Comparison of ENCODE assay signal across 33 mouse cellular contexts in the genomic region with DNA sequence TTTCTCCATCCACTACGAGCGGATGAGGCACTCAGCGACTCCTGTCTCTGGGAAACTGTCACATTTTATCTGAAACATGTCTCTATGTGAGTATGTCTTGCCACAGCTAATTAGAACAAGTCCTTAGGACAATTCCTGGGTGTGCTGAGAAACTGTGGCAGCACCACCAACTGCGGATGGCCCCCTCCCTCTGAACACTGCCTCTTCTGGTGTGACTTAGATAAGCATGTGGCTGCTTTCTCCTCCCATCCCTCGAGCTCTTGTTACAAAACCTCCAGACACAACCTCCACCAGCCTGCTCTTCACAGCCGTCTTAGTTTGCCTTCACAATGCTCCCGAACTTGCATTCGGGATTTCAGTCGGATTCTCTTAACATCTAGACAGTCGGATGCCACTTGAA. TPM values are rescaled to one million over a fixed set of nuclear protein-coding genes. Genes with fewer than 3 reads are reported as not detected.
DNase-seq lines count a peak whose midpoint lies in the region; ATAC-seq lines count a peak whose summit lies in the region.
"Had no signal": no experiment of that assay in that cellular context is flagged by ENCODE, and none has a peak within 500 bp of the region (broad histone marks: within the 10 kb centered on the region; RNA-seq: fewer than 3 reads in every experiment).

No protein-coding gene starts in this region.

- H3K36me3 ChIP-seq in heart, embryonic 10.5 days: no peaks in the 10 kb centered on the region
- no peaks in the 10 kb centered on the region for H3K36me3 ChIP-seq in liver, embryonic 13.5 days
- H3K36me3 ChIP-seq: forebrain, embryonic 12.5 days; heart, embryonic 15.5 days; hindbrain, embryonic 15.5 days; limb, embryonic 13.5 days had no signal

- no peaks in the 10 kb centered on the region for H3K9me3 ChIP-seq in heart, embryonic 10.5 days
- H3K9me3 ChIP-seq in liver, embryonic 13.5 days (replicated peaks): no peaks in the 10 kb centered on the region
- H3K9me3 ChIP-seq: forebrain, embryonic 12.5 days; heart, embryonic 15.5 days; hindbrain, embryonic 15.5 days; limb, embryonic 13.5 days had no signal

- peak overlapping the region; percentile 40 for H3K4me2 ChIP-seq in liver, embryonic 13.5 days
- H3K4me2 ChIP-seq: forebrain, embryonic 12.5 days; heart, embryonic 15.5 days; hindbrain, embryonic 15.5 days; limb, embryonic 13.5 days; lung, embryonic 14.5 days had no signal

- H3K9ac ChIP-seq in liver, embryonic 13.5 days: peak overlapping the region; percentile 46
- H3K9ac ChIP-seq: forebrain, embryonic 12.5 days; heart, embryonic 15.5 days; hindbrain, embryonic 15.5 days; limb, embryonic 13.5 days; lung, embryonic 14.5 days had no signal

- peak overlapping the region; percentile 60 for H3K27ac ChIP-seq in heart, embryonic 10.5 days
- peak overlapping the region; percentile 85 for H3K27ac ChIP-seq in liver, embryonic 13.5 days
- H3K27ac ChIP-seq: forebrain, embryonic 12.5 days; heart, embryonic 15.5 days; hindbrain, embryonic 15.5 days; limb, embryonic 13.5 days; stomach, postnatal 0 days had no signal

- peak; percentile 86 for DNase-seq in heart, embryonic 10.5 days (ENCODE audit: low spot score)
- DNase-seq in heart, postnatal 36 days: no peak
- peak; percentile 34 for DNase-seq in c-Kit-positive CD71-positive TER-119-negative erythroid progenitor cells, embryonic 14.5 days (ENCODE audit: low read depth)
- peak; percentile 50 for DNase-seq in liver, embryonic 13.5 days
- DNase-seq in left cerebral cortex, postnatal 25 days (ENCODE audit: low spot score in 2 of 2): no peak
- no peak for DNase-seq in kidney, postnatal 4 days
- DNase-seq: cerebellum, adult 2 months; cerebellum, postnatal 36 days; heart, adult 11 months; kidney, adult 8-10 months; kidney, postnatal 10 days; lung, embryonic 14.5 days; midbrain, embryonic 14.5 days; right cerebral cortex, postnatal 14 days; thymus, adult 2 months; thymus, postnatal 4 days had no signal

- intact Hi-C loops in heart, postnatal 36 days (cut with DNase I): no loop called here
- intact Hi-C loops in left cerebral cortex, postnatal 25 days (cut with DNase I): no loop called here

- H3K4me1 ChIP-seq in heart, embryonic 10.5 days: peaks cover 6% of the 10 kb centered on the region
- peaks cover 39% of the 10 kb centered on the region for H3K4me1 ChIP-seq in liver, embryonic 13.5 days (replicated peaks)
- H3K4me1 ChIP-seq: forebrain, embryonic 12.5 days; heart, embryonic 15.5 days; hindbrain, embryonic 15.5 days; limb, embryonic 13.5 days had no signal

- 61% methylated on average over 10 of the region's 10 CpGs for WGBS in heart, embryonic 10.5 days
- WGBS in liver, embryonic 13.5 days (ENCODE audit: insufficient replicate concordance): 52% methylated on average over 10 of the region's 10 CpGs

- H3K4me3 ChIP-seq in heart, embryonic 10.5 days: no peak overlapping the region
- no peak overlapping the region for H3K4me3 ChIP-seq in liver, embryonic 13.5 days (replicated peaks)
- H3K4me3 ChIP-seq: forebrain, embryonic 12.5 days; heart, embryonic 15.5 days; hindbrain, embryonic 15.5 days; limb, embryonic 13.5 days; megakaryocyte, embryonic 14.5 days had no signal

- ATAC-seq in liver, embryonic 13.5 days (ENCODE audit: low read depth): peak; percentile 85
- peak; percentile 74 for ATAC-seq in megakaryocyte-erythroid progenitor cell, adult 5-6 weeks (replicated peaks; ENCODE audit: low FRiP score, low TSS enrichment, poor library complexity, severe bottlenecking)

- peaks cover 13% of the 10 kb centered on the region for H3K27me3 ChIP-seq in heart, embryonic 10.5 days (ENCODE audit: insufficient read depth, poor library complexity, severe bottlenecking)
- H3K27me3 ChIP-seq in liver, embryonic 13.5 days: peaks cover 8% of the 10 kb centered on the region; the same call in 1 of the 2 replicates
- H3K27me3 ChIP-seq: heart, embryonic 15.5 days; hindbrain, embryonic 15.5 days; limb, embryonic 13.5 days had no signal

RNA-seq across cellular contexts. Expression of a gene that starts 8.3 kb away (rescaled TPM):
- polyA plus RNA-seq in heart, embryonic 10.5 days (2016; fragmentation: Nextera tagmentation; extraction: Ambion mirVana): not detected in 2 replicates
- total RNA-seq in heart, postnatal 36 days (2021): not detected
- polyA plus RNA-seq in liver, embryonic 13.5 days (2015; fragmentation: Nextera tagmentation; extraction: Ambion mirVana): not detected in 2 replicates
- total RNA-seq in megakaryocyte-erythroid progenitor cell, adult 5-6 weeks (2014; fragmentation: Nextera tagmentation): not detected in 2 replicates
- total RNA-seq in megakaryocyte-erythroid progenitor cell, adult 5-6 weeks (2017): not detected in 2 replicates
- under 1 TPM in 1 of 2 experiments, not detected in 1; 0.16 TPM for total RNA-seq in left cerebral cortex, postnatal 25 days (2021)
- total RNA-seq: adrenal gland, adult 18-20 months; adrenal gland, postnatal 4 days; gastrocnemius, adult 8-10 months; hematopoietic stem cell, adult 5-6 weeks; layer of hippocampus, adult 18-20 months; layer of hippocampus, postnatal 25 days; left cerebral cortex, postnatal 14 days had no signal
- polyA plus RNA-seq: forebrain, embryonic 12.5 days; frontal cortex, adult 2 months; heart, embryonic 15.5 days; intestine, embryonic 14.5 days; limb, embryonic 13.5 days; lung, embryonic 14.5 days; midbrain, embryonic 14.5 days; neural tube, embryonic 11.5 days; stomach, postnatal 0 days had no signal

RNA-seq across cellular contexts. Expression of a gene that starts 38.9 kb away (rescaled TPM):
- polyA plus RNA-seq in heart, embryonic 10.5 days (2016; fragmentation: Nextera tagmentation; extraction: Ambion mirVana): 39.0 and 45.2 TPM in 2 replicates
- 10 to 100 TPM; 55.2 to 76.8 TPM for total RNA-seq in heart, postnatal 36 days (2021)
- 32.9 and 34.6 TPM in 2 replicates for polyA plus RNA-seq in liver, embryonic 13.5 days (2015; fragmentation: Nextera tagmentation; extraction: Ambion mirVana)
- total RNA-seq in megakaryocyte-erythroid progenitor cell, adult 5-6 weeks (2014; fragmentation: Nextera tagmentation): 2.7 and 15.3 TPM in 2 replicates
- 1.8 and 2.7 TPM in 2 replicates for total RNA-seq in megakaryocyte-erythroid progenitor cell, adult 5-6 weeks (2017)
- 1 to 10 TPM; 8.0 to 9.2 TPM for total RNA-seq in left cerebral cortex, postnatal 25 days (2021)

Comparison
In these comparisons a context has a peak if more than half of its experiments do, and no peak if none do; other contexts are left out.
1. DNase-seq: peak in heart, embryonic 10.5 days (single experiment), c-Kit-positive CD71-positive TER-119-negative erythroid progenitor cells, embryonic 14.5 days (single experiment) and liver, embryonic 13.5 days (single experiment); none in heart, postnatal 36 days (0 of 2), left cerebral cortex, postnatal 25 days (0 of 2) and kidney, postnatal 4 days (0 of 2).